Mouse (Mus musculus) adrenal gland, adult 2 months (tissue): Measurements from ENCODE around the gene Nkd1. TPM values are rescaled to one million over a fixed set of nuclear protein-coding genes. Genes with fewer than 3 reads are reported as not detected.

Experiments
- polyA plus RNA-seq: library from polyadenylated mRNA; depleted of rRNA; stranded (reverse); fragments of >200 nt; gene quantifications from 2 replicates; pipeline ENCODE4 v1.2.3, GENCODE M21; 2012; rRNA removed
- total RNA-seq, 2 experiments: library from RNA; stranded (reverse); gene quantifications; 2 replicates each; pipeline ENCODE4 v1.2.3; 2021

Nkd1 gene
- total and polyA plus RNA-seq, 3 experiments = 43.5 to 56.8 (median 53.9) TPM

Other genes starting within 250 kb of the Nkd1 start
- gene Adcy7, start 249.0 kb upstream of the Nkd1 start, total RNA-seq = 10 to 100 TPM in 1 of 2 experiments, 1 to 10 TPM in 1; 4.8 to 18.6 TPM
- gene Adcy7, start 249.0 kb upstream of the Nkd1 start, polyA plus RNA-seq = 8.7 and 11.3 TPM in 2 replicates
- gene Brd7, start 159.2 kb upstream of the Nkd1 start, total RNA-seq = 10 to 100 TPM; 60.7 to 81.2 TPM
- 7.0 and 7.2 TPM in 2 replicates for gene Brd7, start 159.2 kb upstream of the Nkd1 start, polyA plus RNA-seq
- 1 to 10 TPM; 1.7 to 1.9 TPM for gene Snx20, start 114.8 kb downstream of the Nkd1 start, total RNA-seq
- 3.7 and 9.8 TPM in 2 replicates for gene Snx20, start 114.8 kb downstream of the Nkd1 start, polyA plus RNA-seq
- gene Nod2, start 126.0 kb downstream of the Nkd1 start, total RNA-seq = 1 to 10 TPM in 1 of 2 experiments, under 1 TPM in 1; 0.89 to 1.2 TPM
- gene Nod2, start 126.0 kb downstream of the Nkd1 start, polyA plus RNA-seq = 1.1 and 1.7 TPM in 2 replicates
- 10 to 100 TPM; 50.7 to 63.2 TPM for gene Cyld, start 175.7 kb downstream of the Nkd1 start, total RNA-seq
- gene Cyld, start 175.7 kb downstream of the Nkd1 start, polyA plus RNA-seq = 5.5 and 6.2 TPM in 2 replicates